Mouse (Mus musculus): ENCODE measurements around the gene Adamts6. TPM values are rescaled to one million over a fixed set of nuclear protein-coding genes. Genes with fewer than 3 reads are reported as not detected.
A peak's percentile ranks its signal among the peaks of the same experiment; 100 is the strongest.

Adamts6 gene
- 1.9 and 2.4 TPM in 2 replicates for polyA plus RNA-seq (2015; fragmentation: Nextera tagmentation; extraction: Ambion mirVana)

DNA sequence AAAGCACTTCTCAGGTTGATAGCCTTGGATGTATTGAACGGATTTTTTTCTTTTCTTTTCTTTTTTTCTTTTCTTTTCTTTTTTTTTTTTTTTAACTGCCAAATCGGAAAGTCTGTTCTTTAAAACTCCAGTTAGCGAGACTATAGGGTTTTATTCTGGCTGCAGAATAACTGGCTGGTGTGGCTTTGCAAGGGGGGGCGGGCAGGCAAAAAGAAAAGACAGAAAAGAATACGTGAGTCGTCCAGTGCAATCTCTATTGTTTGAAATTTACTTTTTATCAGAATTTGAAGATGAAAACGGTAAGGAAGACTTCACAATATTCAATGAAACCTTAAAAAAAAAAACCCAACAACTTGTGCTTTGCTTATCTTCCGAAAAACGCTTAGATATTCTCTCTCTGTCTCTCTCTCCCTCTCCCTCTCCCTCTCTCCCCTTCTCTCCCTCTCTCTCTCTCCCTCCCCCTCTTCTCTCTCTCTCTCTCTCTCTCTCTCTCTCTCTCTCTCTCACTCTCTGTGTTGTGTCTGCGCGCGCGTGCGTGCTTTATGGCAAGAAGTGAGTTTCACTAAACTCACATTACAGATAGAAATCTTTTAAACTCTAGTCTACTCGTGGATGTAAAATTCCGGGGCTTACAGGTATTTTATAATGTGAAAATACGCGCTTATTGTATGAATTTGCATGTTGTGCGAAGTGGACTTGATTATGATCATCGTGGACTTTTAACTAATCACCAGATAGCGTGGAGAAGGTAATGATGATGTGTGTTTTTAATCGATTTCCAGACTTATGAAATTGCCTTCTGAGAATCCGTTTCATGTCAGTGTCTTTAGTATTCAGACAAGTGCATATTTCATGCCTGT is at the start of gene Adamts6:
Adamts6 (plus strand) TSS at position 470 of the 860 bp plus-strand sequence.
- Histone ChIP-seq H3K9ac (peak within 1 kb of the TSS; percentile 15; the same call in 1 of the 2 replicates), H3K9me3 (replicated peaks) (no peaks in the 10 kb centered on the region), H3K36me3 (no peaks in the 10 kb centered on the region), H3K4me3 (replicated peaks) (peak within 1 kb of the TSS; percentile 52), H3K4me1 (peaks cover 11% of the 10 kb centered on the region; the same call in 1 of the 2 replicates), H3K4me2 (replicated peaks) (peak within 1 kb of the TSS; percentile 59), H3K27me3 (no peaks in the 10 kb centered on the region), H3K27ac (replicated peaks) (peak within 1 kb of the TSS; percentile 91)
- WGBS, result under 1% methylated on average over 23 of the region's 23 CpGs
- no peak for ATAC-seq (ENCODE audit: insufficient number of reproducible peaks, low FRiP score, low TSS enrichment, low read depth)

GRCm38 (mm10) chr13:104258997-104259396 is 28.6 kb upstream of the Adamts6 start:
- H3K4me1 ChIP-seq, result no peaks in the 10 kb centered on the region
- H3K27ac ChIP-seq (replicated peaks), result no peak overlapping the region
- no peak for ATAC-seq (ENCODE audit: insufficient number of reproducible peaks, low FRiP score, low TSS enrichment, low read depth)
- H3K27me3 ChIP-seq, result no peaks in the 10 kb centered on the region
- H3K9ac ChIP-seq, result no peak overlapping the region
- WGBS, result 87% methylated on average over 3 of the region's 3 CpGs
- no peaks in the 10 kb centered on the region for H3K36me3 ChIP-seq
- no peak overlapping the region for H3K4me2 ChIP-seq (replicated peaks)
- H3K4me3 ChIP-seq (replicated peaks), result no peak overlapping the region
- H3K9me3 ChIP-seq (replicated peaks), result no peaks in the 10 kb centered on the region

DNA sequence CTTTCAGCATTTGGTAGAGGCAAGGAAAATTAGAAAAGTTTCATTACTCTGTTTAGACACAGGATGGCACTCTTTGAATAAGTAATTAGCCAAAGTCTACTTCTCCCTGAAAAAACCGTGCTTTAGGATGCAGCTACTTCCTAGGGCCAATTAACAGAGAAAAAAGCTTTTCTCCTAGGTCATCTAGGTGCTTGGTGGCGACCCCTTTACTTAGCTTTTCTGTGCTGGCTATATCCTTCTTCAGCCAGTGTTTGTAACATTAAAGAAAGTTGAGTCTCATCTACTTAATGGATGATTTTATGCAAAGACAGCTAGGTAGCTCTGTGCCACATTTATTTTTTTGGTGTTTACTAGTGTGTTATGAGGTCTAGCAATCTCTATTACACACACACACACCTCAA is 2.6 kb upstream of the Adamts6 start:
- WGBS, result 4% methylated on average over 2 of the region's 2 CpGs
- H3K4me3 ChIP-seq (replicated peaks), result 0 out of 2 replicates have a peak overlapping the region, but pooled peaks have one; percentile 52
- H3K27ac ChIP-seq (replicated peaks), result peak overlapping the region; percentile 91
- H3K9me3 ChIP-seq (replicated peaks), result no peaks in the 10 kb centered on the region
- peak overlapping the region; percentile 59 for H3K4me2 ChIP-seq (replicated peaks)
- H3K27me3 ChIP-seq, result no peaks in the 10 kb centered on the region
- ATAC-seq (ENCODE audit: insufficient number of reproducible peaks, low FRiP score, low TSS enrichment, low read depth), result no peak
- H3K4me1 ChIP-seq, result peaks cover 11% of the 10 kb centered on the region; the same call in 1 of the 2 replicates
- no peaks in the 10 kb centered on the region for H3K36me3 ChIP-seq
- no peak overlapping the region for H3K9ac ChIP-seq

- Histone ChIP-seq H3K36me3 (no peaks in the 10 kb centered on the region), H3K4me2 (replicated peaks) (peak overlapping the region; percentile 59), H3K9me3 (replicated peaks) (no peaks in the 10 kb centered on the region), H3K4me1 (peaks cover 11% of the 10 kb centered on the region; the same call in 1 of the 2 replicates), H3K4me3 (replicated peaks) (peak overlapping the region; percentile 52), H3K27me3 (no peaks in the 10 kb centered on the region), H3K27ac (replicated peaks) (peak overlapping the region; percentile 91), H3K9ac (peak overlapping the region; percentile 23; the same call in 1 of the 2 replicates)
- no peak for ATAC-seq (ENCODE audit: insufficient number of reproducible peaks, low FRiP score, low TSS enrichment, low read depth)
- under 1% methylated on average over 10 of the region's 10 CpGs for WGBS
Observed at GRCm38 (mm10) chr13:104285737-104286311, 1.8 kb upstream of the Adamts6 start.

GRCm38 (mm10) chr13:104286336-104286735 is 1.3 kb upstream of the Adamts6 start:
- Histone ChIP-seq H3K9me3 (replicated peaks) (no peaks in the 10 kb centered on the region), H3K36me3 (no peaks in the 10 kb centered on the region), H3K4me1 (peaks cover 11% of the 10 kb centered on the region; the same call in 1 of the 2 replicates), H3K27ac (replicated peaks) (peak overlapping the region; percentile 91), H3K4me3 (replicated peaks) (peak overlapping the region; percentile 52), H3K27me3 (no peaks in the 10 kb centered on the region), H3K4me2 (replicated peaks) (peak overlapping the region; percentile 59), H3K9ac (0 out of 2 replicates have a peak overlapping the region, but pooled peaks have one; percentile 23)
- ATAC-seq (ENCODE audit: insufficient number of reproducible peaks, low FRiP score, low TSS enrichment, low read depth), result no peak
- 0% methylated on average over 4 of the region's 4 CpGs for WGBS

GRCm38 (mm10) chr13:104286897-104287309 is 732 bp upstream of the Adamts6 start:
- Histone ChIP-seq H3K4me2 (replicated peaks) (peak overlapping the region; percentile 59), H3K36me3 (no peaks in the 10 kb centered on the region), H3K9ac (no peak overlapping the region), H3K9me3 (replicated peaks) (no peaks in the 10 kb centered on the region), H3K4me1 (peaks cover 11% of the 10 kb centered on the region; the same call in 1 of the 2 replicates), H3K27ac (replicated peaks) (peak overlapping the region; percentile 91), H3K27me3 (no peaks in the 10 kb centered on the region), H3K4me3 (replicated peaks) (peak overlapping the region; percentile 52)
- ATAC-seq (ENCODE audit: insufficient number of reproducible peaks, low FRiP score, low TSS enrichment, low read depth), result peak; percentile 91
- under 1% methylated on average over 10 of the region's 10 CpGs for WGBS

DNA sequence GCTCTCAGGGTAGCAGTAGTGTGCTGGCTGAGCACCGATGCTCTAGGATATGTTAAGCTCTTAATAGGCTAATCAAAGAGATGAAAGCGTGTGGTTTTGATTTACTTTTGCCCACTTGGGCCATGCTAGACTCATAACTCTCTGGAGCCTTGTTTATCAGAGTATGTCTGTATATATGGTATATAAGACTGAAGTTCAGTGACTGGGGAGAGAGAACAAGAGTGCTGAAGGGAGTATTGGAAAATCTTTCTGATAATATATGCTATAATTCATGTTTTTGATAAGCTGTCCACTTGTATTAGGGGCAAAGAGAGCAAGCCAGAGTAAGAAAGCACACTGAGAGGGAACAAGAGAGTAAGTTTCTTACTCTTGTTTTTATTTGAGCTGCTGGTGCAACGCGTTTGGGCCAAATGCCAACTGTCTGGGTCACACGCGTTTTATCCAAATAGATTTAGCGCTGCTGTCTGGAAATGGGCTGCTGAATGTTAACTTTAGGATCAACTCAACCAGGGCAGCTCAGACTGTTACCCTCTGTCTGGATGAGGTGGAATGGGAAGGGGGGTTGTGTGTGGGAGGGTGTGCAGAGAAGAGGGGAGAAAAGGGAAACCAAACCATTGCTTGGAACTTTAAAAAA is 708 bp downstream of the Adamts6 start:
- no peak for ATAC-seq (ENCODE audit: insufficient number of reproducible peaks, low FRiP score, low TSS enrichment, low read depth)
- H3K27ac ChIP-seq (replicated peaks), result peak overlapping the region; percentile 91
- under 1% methylated on average over 7 of the region's 7 CpGs for WGBS

GRCm38 (mm10) chr13:104289176-104289575 is 1.5 kb downstream of the Adamts6 start:
- Histone ChIP-seq H3K9me3 (replicated peaks) (no peaks in the 10 kb centered on the region), H3K27ac (replicated peaks) (no peak overlapping the region), H3K4me1 (peaks cover 11% of the 10 kb centered on the region; the same call in 1 of the 2 replicates), H3K4me3 (replicated peaks) (no peak overlapping the region), H3K27me3 (no peaks in the 10 kb centered on the region), H3K9ac (no peak overlapping the region), H3K4me2 (replicated peaks) (0 out of 2 replicates have a peak overlapping the region, but pooled peaks have one; percentile 59), H3K36me3 (no peaks in the 10 kb centered on the region)
- ATAC-seq (ENCODE audit: insufficient number of reproducible peaks, low FRiP score, low TSS enrichment, low read depth), result no peak

More for the DNA sequence above, 708 bp downstream of the Adamts6 start:
- peak overlapping the region; percentile 52 for H3K4me3 ChIP-seq (replicated peaks)
- peaks cover 11% of the 10 kb centered on the region; the same call in 1 of the 2 replicates for H3K4me1 ChIP-seq
- no peak overlapping the region for H3K9ac ChIP-seq
- H3K9me3 ChIP-seq (replicated peaks), result no peaks in the 10 kb centered on the region
- H3K27me3 ChIP-seq, result no peaks in the 10 kb centered on the region
- no peaks in the 10 kb centered on the region for H3K36me3 ChIP-seq
- peak overlapping the region; percentile 59 for H3K4me2 ChIP-seq (replicated peaks)

- Histone ChIP-seq H3K4me2 (replicated peaks) (no peak overlapping the region), H3K9ac (no peak overlapping the region), H3K27ac (replicated peaks) (no peak overlapping the region), H3K4me3 (replicated peaks) (no peak overlapping the region), H3K4me1 (no peaks in the 10 kb centered on the region), H3K27me3 (no peaks in the 10 kb centered on the region), H3K36me3 (no peaks in the 10 kb centered on the region), H3K9me3 (replicated peaks) (no peaks in the 10 kb centered on the region)
- no peak for ATAC-seq (ENCODE audit: insufficient number of reproducible peaks, low FRiP score, low TSS enrichment, low read depth)
- 83% methylated on average over 1 of the region's 1 CpGs for WGBS
Observed at GRCm38 (mm10) chr13:104295472-104295871, 7.8 kb downstream of the Adamts6 start.

DNA sequence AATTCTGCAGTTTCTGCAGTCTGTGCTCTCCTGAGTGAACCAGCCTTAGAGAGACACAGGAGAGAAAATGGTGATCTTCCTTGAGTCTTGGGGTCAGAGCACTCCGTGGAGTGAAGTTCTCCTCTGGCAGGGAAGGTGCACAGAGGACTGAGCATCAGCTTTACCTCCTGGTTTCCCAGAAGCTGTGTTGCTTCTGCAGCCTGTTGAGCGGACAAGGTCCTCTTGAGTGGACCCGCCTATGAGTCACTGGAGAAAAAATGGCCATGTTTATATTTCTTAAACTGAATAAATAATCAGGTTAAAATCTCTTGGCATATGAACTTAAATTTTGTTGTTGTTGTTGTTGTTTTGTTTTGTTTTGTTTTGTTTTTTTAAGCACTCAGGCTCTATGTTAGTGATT is 41.7 kb downstream of the Adamts6 start:
- ATAC-seq (ENCODE audit: insufficient number of reproducible peaks, low FRiP score, low TSS enrichment, low read depth), result no peak
- Histone ChIP-seq H3K27ac (replicated peaks) (no peak overlapping the region), H3K4me1 (no peaks in the 10 kb centered on the region), H3K4me2 (replicated peaks) (no peak overlapping the region), H3K4me3 (replicated peaks) (no peak overlapping the region), H3K36me3 (no peaks in the 10 kb centered on the region), H3K9me3 (replicated peaks) (no peaks in the 10 kb centered on the region), H3K9ac (no peak overlapping the region), H3K27me3 (no peaks in the 10 kb centered on the region)
- WGBS, result 91% methylated on average over 3 of the region's 3 CpGs

- Histone ChIP-seq H3K27me3 (no peaks in the 10 kb centered on the region), H3K27ac (replicated peaks) (no peak overlapping the region), H3K4me1 (no peaks in the 10 kb centered on the region), H3K36me3 (no peaks in the 10 kb centered on the region), H3K4me3 (replicated peaks) (no peak overlapping the region), H3K9me3 (replicated peaks) (no peaks in the 10 kb centered on the region), H3K9ac (no peak overlapping the region), H3K4me2 (replicated peaks) (no peak overlapping the region)
- WGBS, result 81% methylated on average over 2 of the region's 2 CpGs
- ATAC-seq (ENCODE audit: insufficient number of reproducible peaks, low FRiP score, low TSS enrichment, low read depth), result no peak
Observed at GRCm38 (mm10) chr13:104329742-104330141, 42.1 kb downstream of the Adamts6 start.

All from embryonic facial prominence, embryonic 15.5 days (tissue).